Mouse (Mus musculus) heart, adult 2 months (tissue): ENCODE data around the gene Dydc1.

Experiments used
- CTCF ChIP-seq: fragments of 200-600 bp; IDR thresholded peaks from 2 replicates; pipeline ENCODE4 v1.8.1; 2022; ENCODE audit warnings: antibody characterized with exemption, mild to moderate bottlenecking, moderate library complexity
- EP300 ChIP-seq: fragments of 200-500 bp; IDR thresholded peaks from 2 replicates; pipeline ENCODE4 v1.6.1; 2011; ENCODE audit warnings: low read depth, low read length, control low read depth; ENCODE audit not compliant: insufficient read depth
- POLR2A ChIP-seq: fragments of 200-500 bp; IDR thresholded peaks from 2 replicates; pipeline ENCODE4 v1.6.1; 2011; ENCODE audit warnings: mild to moderate bottlenecking, low read depth, low read length, control low read depth; ENCODE audit not compliant: insufficient read depth

GRCm38 (mm10) chr14:41101242-41101641 is 28.5 kb downstream of the Dydc1 start:
- TF ChIP-seq EP300 (no peak), CTCF (no peak), POLR2A (no peak)
